In the genomic region with DNA sequence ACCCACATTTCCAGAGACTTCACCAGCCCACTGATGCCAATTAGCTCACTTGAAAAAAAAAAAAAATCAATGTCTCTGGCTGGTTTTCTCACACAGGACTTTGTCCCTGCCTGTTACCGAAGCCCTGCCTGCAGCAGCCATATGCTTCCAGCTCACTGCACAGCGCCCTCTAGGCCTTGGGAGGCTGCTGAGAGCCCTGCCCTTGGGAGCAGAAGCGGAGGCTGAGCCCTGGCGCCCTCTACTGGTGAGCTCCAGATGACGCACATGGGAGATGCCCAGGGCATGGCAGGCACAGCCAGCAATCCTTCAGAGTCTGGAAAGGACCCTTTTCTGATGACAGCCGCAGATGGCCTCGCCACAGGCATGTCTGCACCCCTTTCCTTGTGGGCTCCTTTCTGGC, we compare ENCODE assay signal across 9 mouse cellular contexts. TPM values are rescaled to one million over a fixed set of nuclear protein-coding genes. Genes with fewer than 3 reads are reported as not detected.
DNase-seq lines count a peak whose midpoint lies in the region; TF ChIP-seq lines count a peak whose summit lies in the region.
"Had no signal": no experiment of that assay in that cellular context is flagged by ENCODE, and none has a peak within 500 bp of the region (broad histone marks: within the 10 kb centered on the region; RNA-seq: fewer than 3 reads in every experiment).

No protein-coding gene starts in this region.

- H3ac ChIP-seq in C2C12 (ENCODE audit: control insufficient read depth, insufficient read length, low read depth), result no peak overlapping the region

- peaks cover 40% of the 10 kb centered on the region for H3K27me3 ChIP-seq in C2C12 (ENCODE audit: control insufficient read depth, insufficient read depth, insufficient read length)

- no peak overlapping the region for H3K4me3 ChIP-seq in C2C12 (ENCODE audit: insufficient read depth, poor library complexity, severe bottlenecking)
- H3K4me3 ChIP-seq: limb, embryonic 12.5 days had no signal

- no peaks in the 10 kb centered on the region for H3K36me3 ChIP-seq in C2C12 (ENCODE audit: control insufficient read depth, insufficient read depth)
- H3K36me3 ChIP-seq: limb, embryonic 12.5 days had no signal

- no peaks in the 10 kb centered on the region for H3K79me2 ChIP-seq in C2C12 (ENCODE audit: control insufficient read depth, insufficient read depth)

- peak; percentile 91 for TF ChIP-seq CTCF in C2C12 (IDR thresholded peaks at IDR 0.05; ENCODE audit: control insufficient read depth, insufficient read depth, insufficient read length)

- DNase-seq in MN1 (ENCODE audit: low spot score), result peak; percentile 80
- DNase-seq in cerebellum, adult 9-10 months, result peak; percentile 61
- peak; percentile 58 for DNase-seq in gastrocnemius, postnatal 14 days
- DNase-seq in kidney, postnatal 25 days, result peak; percentile 79 to 83
- DNase-seq in lung, adult 18-20 months, result peak; percentile 70 to 77
- peak; percentile 79 for DNase-seq in right cerebral cortex, adult 18-20 months
- DNase-seq in urinary bladder, postnatal 4 days (ENCODE audit: low spot score in 2 of 2), result peak; percentile 44 to 79

- intact Hi-C loops in gastrocnemius, postnatal 14 days (cut with DNase I; ENCODE audit: low total_unique reads), result no loop called here

- H3K79me3 ChIP-seq in C2C12 (ENCODE audit: low read depth), result no peaks in the 10 kb centered on the region

TF ChIP-seq in C2C12, 6 proteins besides CTCF, POLR2A, EP300 and RAD21:
- TF ChIP-seq MYOD1 (IDR thresholded peaks at IDR 0.05; ENCODE audit: control insufficient read depth, insufficient read length, low read depth) (no peak), MAX (IDR thresholded peaks at IDR 0.05) (peak; percentile 53)

RNA-seq across cellular contexts. Expression of a gene that starts 12.8 kb away (rescaled TPM):
- not detected for polyA plus RNA-seq in C2C12 (2012; fragmentation: generic; extraction: Trizol)
- not detected for total RNA-seq in gastrocnemius, postnatal 14 days (2021)
- polyA plus RNA-seq: limb, embryonic 12.5 days had no signal

RNA-seq across cellular contexts. Expression of a gene that starts 16.7 kb away (rescaled TPM):
- polyA plus RNA-seq in C2C12 (2012; fragmentation: generic; extraction: Trizol), result not detected
- not detected for total RNA-seq in gastrocnemius, postnatal 14 days (2021)
- polyA plus RNA-seq: limb, embryonic 12.5 days had no signal

RNA-seq across cellular contexts. Expression of a gene that starts 42.6 kb away (rescaled TPM):
- polyA plus RNA-seq in C2C12 (2012; fragmentation: generic; extraction: Trizol), result 79.0 TPM
- 10 to 100 TPM; 17.3 to 20.6 TPM for total RNA-seq in gastrocnemius, postnatal 14 days (2021)
